Mouse (Mus musculus) C2C12 (cell line): ENCODE results near the gene Nfe2l3.

ENCODE experiments used
- CTCF ChIP-seq: IDR thresholded peaks from one replicate; pipeline ENCODE4 v1.5.1; 2011; ENCODE audit not compliant: control insufficient read depth, insufficient read depth, insufficient read length
- USF1 ChIP-seq: IDR thresholded peaks from one replicate; pipeline ENCODE4 v1.6.1; 2011; ENCODE audit warnings: low read depth, mild to moderate bottlenecking, control low read depth, moderate library complexity

DNA sequence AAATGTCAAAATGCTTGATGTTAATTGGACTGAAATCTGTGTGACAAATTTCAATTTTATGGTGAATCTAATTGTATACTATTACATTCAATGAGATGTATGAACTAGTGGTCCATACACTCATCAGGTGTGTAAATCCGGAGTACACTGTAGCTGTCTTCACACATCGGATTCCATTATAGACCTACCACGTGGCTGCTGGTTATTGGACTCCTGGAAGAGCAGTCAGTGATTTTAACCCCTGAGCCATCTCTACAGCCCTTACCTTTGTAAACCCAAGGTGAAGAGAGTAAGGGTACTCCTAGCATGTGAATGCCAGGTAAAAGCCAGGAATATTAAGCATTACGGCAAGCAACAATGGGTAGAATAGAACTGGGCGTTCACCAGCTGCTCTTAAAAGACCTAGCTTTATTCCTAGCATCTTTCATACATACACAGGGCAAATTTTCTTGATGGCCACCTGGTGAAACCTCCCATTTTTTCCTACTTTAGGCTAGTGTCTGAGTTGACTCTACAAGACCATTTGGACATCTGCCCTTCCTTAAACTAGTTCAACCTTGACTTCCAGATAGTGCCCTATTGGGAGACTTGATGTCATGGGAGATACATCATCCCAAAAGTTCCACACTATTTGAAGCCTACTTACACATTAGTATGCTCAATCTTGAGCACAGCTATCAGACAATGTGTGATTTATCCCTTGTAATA is 27.0 kb downstream of the Nfe2l3 start:
- TF ChIP-seq CTCF (no peak), USF1 (no peak)
